Mouse (Mus musculus) olfactory bulb, adult 2 months (tissue): ENCODE measurements around the gene 2310022A10Rik. TPM values are rescaled to one million over a fixed set of nuclear protein-coding genes. Genes with fewer than 3 reads are reported as not detected.

Source experiments
- H3K27ac ChIP-seq: fragments of 200-500 bp; 2 replicates; pipeline ENCODE4 v1.5.1; 2012; ENCODE audit warnings: low read depth, low read length; ENCODE audit not compliant: insufficient read depth
- H3K4me1 ChIP-seq: fragments of 200-500 bp; 2 replicates; pipeline ENCODE4 v1.6.1; 2012; ENCODE audit warnings: low read length; ENCODE audit not compliant: control insufficient read depth, insufficient read depth
- H3K4me3 ChIP-seq: fragments of 200-500 bp; 2 replicates; pipeline ENCODE4 v1.5.1; 2012; ENCODE audit warnings: mild to moderate bottlenecking, low read depth, low read length, moderate library complexity; ENCODE audit not compliant: insufficient read depth
- CTCF ChIP-seq: fragments of 200-500 bp; IDR thresholded peaks from 2 replicates; pipeline ENCODE4 v1.5.1; 2012; ENCODE audit warnings: low read depth, mild to moderate bottlenecking, low read length, moderate library complexity; ENCODE audit not compliant: insufficient read depth
- POLR2A ChIP-seq: fragments of 200-500 bp; IDR thresholded peaks from 2 replicates; pipeline ENCODE4 v1.6.1; 2012; ENCODE audit warnings: mild to moderate bottlenecking, low read depth, low read length, moderate library complexity; ENCODE audit not compliant: insufficient read depth
- WGBS: fragments of 180-500 bp; shearing (Covaris S2); methylation state at CpG from one replicate; pipeline ENCODE4 v1.1.7; 2018; 5-methylcytosine and 5-hydroxymethylcytosine counted together
- polyA plus RNA-seq: library from polyadenylated mRNA; stranded (reverse); fragments of >200 nt; gene quantifications from 2 replicates; pipeline ENCODE4 v1.2.4, GENCODE M21; 2012; ENCODE audit warnings: low replicate concordance; ENCODE audit not compliant: missing spikeins, insufficient read depth, insufficient read length

Gene 2310022A10Rik
- polyA plus RNA-seq, 1 experiment, result not detected

DNA sequence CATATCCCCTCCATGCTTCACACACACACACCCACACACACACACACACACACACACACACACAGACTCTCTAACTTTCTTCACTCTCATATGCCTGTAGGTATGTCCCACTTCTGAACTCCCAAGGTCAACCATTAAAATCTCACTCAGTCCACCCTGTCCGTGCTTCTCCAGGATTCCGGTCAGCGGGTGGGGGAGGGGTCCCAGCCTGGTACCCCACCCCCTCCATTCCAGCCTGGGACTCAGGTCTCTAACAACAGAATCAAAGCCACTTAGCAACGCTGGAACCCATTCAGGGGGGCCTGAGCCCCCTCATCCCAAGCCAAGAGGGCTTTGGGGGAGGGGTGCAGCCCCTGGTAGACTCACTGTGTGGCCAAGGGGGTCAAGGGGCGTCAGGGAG, 30.1 kb upstream of the 2310022A10Rik start, which contains the start of gene Hipk4:
Gene Hipk4 (plus strand): TSS at position 301 of the 400 bp plus-strand sequence.
- 58% methylated on average over 5 of the region's 5 CpGs for WGBS
- TF ChIP-seq CTCF (no peak), POLR2A (no peak)
- Histone ChIP-seq H3K4me1 (peaks cover 6% of the 10 kb centered on the region), H3K4me3 (no peak within 1 kb of the TSS), H3K27ac (no peak within 1 kb of the TSS)

DNA sequence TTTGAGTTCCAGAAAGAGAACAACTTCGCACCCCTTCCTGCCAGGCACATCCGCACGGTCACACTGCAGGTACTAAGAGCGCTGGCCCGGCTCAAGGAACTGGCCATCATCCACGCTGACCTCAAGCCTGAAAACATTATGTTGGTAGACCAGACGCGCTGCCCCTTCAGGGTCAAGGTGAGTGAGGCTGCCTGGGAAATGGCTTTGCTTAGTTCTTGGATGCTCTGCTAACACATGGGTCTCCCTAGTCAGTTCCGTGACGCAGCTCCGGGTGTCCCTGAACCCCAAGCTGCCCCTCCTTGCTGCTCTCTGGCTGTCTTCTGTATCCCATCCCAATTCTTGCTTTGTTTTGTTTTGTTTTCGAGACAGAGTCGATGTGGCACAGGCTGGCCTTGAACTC, 29.2 kb upstream of the 2310022A10Rik start:
- Histone ChIP-seq H3K4me3 (no peak overlapping the region), H3K4me1 (peaks cover 6% of the 10 kb centered on the region), H3K27ac (no peak overlapping the region)
- TF ChIP-seq CTCF (no peak), POLR2A (no peak)
- WGBS, result 96% methylated on average over 13 of the region's 13 CpGs

DNA sequence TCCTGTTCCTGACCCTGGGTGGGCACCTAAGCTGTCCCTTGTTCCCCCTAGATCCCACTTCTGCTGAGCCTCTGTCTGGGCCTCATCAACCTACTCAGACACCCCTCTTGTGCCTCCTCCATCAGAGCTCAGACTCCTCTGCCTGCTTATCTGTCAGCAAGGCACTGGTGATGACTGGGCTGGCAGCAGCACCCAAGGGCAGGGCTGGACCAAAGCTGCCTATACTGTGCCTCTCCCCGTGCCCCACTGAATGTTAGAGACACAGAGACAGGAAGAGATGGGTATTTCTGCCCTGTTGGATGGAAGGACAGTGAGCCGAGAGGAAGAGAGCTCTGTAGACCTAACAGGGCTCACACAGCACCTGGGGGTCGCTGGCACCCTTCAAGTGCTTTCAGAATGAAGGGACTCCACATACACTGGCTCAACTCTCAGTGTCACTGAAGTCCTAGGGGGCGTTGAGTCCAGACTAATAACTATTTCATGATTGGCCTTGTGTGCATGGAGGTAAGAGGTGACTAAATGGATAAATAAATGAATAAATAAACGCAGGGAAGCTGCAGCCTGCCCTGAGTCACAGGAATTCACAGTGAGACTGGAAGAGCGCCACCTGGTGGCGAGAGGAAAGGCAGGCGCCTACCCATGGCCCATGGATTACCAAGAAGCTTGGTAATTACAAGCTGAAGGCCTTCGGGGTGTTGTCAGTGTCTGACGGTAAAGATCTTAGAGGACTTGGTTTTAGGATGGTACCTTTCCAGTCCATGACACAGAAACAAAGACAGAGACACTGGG, 26.8 kb upstream of the 2310022A10Rik start:
- TF ChIP-seq CTCF (peak; percentile 89), POLR2A (no peak)
- WGBS, result 21% methylated on average over 10 of the region's 10 CpGs
- Histone ChIP-seq H3K4me1 (peaks cover 6% of the 10 kb centered on the region), H3K4me3 (no peak overlapping the region), H3K27ac (no peak overlapping the region)

DNA sequence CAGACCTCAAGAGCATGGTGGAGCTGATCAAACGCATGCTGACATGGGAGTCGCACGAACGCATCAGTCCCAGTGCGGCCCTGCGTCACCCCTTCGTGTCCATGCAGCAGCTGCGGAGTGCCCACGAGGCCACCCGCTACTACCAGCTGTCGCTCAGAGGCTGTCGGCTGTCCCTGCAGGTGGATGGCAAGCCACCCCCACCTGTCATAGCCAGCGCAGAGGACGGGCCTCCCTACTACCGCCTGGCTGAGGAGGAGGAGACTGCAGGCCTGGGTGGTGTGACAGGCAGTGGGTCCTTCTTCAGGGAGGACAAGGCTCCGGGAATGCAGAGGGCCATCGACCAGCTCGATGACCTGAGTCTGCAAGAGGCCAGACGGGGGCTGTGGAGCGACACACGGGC, 24.0 kb upstream of the 2310022A10Rik start:
- Histone ChIP-seq H3K27ac (no peak overlapping the region), H3K4me1 (peaks cover 17% of the 10 kb centered on the region), H3K4me3 (no peak overlapping the region)
- TF ChIP-seq CTCF, result no peak
- 86% methylated on average over 21 of the region's 21 CpGs for WGBS

DNA sequence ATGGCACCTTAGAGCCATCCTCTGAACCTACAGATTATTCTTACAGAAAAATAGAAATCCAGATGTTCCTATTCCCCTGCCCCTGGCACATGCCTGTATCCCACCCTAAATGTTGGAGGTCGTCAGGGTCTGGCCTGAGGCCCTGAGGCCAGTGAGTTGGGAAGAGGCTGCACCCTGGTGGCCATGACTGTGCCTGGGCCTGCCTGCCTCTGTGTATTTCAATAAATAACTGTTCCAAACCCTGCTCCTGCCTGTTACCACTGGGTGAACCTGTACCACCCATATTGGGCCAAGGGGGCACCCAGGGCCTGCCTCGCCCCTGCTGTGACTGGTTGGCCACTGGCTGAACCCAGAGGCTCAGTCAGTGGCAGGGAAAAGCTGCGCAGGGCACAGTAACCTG, 22.1 kb upstream of the 2310022A10Rik start:
- H3K4me1 ChIP-seq, result peaks cover 15% of the 10 kb centered on the region
- WGBS, result 83% methylated on average over 3 of the region's 3 CpGs
- TF ChIP-seq CTCF (no peak), POLR2A (no peak)
- no peak overlapping the region for H3K4me3 ChIP-seq
- H3K27ac ChIP-seq, result no peak overlapping the region

DNA sequence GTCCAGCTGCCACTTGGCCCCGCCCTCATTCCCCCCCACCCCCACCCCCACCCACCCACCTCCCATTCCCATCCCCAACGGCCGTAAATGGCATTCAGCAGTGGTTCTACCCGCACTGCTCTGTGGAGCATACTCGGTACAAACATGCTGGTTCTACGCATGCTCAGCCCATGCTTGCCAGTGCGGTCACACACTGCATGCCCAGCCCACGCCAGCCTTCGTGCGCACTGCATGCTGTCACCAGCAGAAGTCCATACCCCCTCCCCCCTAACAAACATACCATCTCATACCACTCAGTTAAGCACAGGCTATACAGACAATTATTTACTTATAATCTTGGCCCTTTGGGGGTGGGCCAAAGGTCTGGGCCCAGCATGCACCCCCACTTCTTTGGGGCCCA, 21.3 kb upstream of the 2310022A10Rik start:
- TF ChIP-seq POLR2A (no peak), CTCF (no peak)
- WGBS, result 69% methylated on average over 10 of the region's 10 CpGs
- H3K27ac ChIP-seq, result no peak overlapping the region

DNA sequence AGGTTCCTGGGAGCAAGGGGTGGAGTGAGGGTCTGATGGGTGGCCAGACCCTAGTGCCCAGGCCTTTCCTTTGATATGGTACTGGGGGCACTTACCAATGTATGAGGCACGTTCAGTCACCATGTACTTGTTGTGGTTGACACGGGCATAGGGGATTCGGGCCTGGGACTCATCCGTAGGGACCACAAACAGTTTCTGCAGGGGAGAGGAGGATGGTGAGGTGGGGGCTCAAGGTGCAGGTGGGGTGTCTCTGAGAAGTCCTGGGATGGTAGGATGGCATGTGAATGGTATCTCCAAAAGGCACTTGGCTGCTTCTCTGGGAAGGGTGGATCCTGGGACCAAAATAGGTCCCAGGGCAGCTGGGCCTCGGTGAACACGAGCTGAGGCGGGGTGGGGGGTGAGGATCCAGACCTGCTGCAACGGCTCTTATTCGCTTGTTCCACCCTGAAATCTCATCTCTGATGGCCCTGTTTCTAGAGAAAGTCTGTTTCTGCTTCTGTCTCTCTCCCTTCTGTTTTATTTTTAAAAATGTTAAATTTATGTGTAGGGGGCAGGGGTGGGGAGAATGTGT, 20.5 kb upstream of the 2310022A10Rik start:
- Histone ChIP-seq H3K4me3 (no peak overlapping the region), H3K4me1 (peaks cover 11% of the 10 kb centered on the region), H3K27ac (no peak overlapping the region)
- 72% methylated on average over 9 of the region's 9 CpGs for WGBS
- TF ChIP-seq CTCF (no peak), POLR2A (no peak)

More for the DNA sequence above, 21.3 kb upstream of the 2310022A10Rik start:
- Histone ChIP-seq H3K4me1 (peaks cover 11% of the 10 kb centered on the region), H3K4me3 (no peak overlapping the region)

DNA sequence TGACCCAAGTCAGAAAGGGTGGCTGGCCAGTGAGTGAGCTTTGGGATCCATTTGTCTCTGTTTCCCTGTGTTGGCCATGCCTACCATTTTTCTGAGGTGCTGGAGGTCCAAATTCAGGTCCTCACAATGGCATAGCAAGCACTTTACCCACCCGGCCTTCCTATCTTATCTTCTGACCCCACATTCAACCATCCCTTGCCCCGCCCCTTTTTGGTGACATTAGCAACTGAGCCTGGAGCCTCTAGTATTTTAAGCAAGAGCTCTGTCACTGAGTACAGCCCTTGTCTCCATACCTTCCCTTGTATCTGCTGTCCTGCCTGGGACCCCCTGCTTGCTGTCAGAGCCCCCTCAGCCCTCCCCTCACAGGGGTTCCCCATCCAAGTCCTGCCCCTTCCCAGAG, 17.6 kb upstream of the 2310022A10Rik start:
- Histone ChIP-seq H3K27ac (no peak overlapping the region), H3K4me1 (peaks cover 14% of the 10 kb centered on the region), H3K4me3 (no peak overlapping the region)
- no peak for TF ChIP-seq POLR2A
- TF ChIP-seq CTCF, result no peak
- WGBS, result 73% methylated on average over 2 of the region's 2 CpGs

DNA sequence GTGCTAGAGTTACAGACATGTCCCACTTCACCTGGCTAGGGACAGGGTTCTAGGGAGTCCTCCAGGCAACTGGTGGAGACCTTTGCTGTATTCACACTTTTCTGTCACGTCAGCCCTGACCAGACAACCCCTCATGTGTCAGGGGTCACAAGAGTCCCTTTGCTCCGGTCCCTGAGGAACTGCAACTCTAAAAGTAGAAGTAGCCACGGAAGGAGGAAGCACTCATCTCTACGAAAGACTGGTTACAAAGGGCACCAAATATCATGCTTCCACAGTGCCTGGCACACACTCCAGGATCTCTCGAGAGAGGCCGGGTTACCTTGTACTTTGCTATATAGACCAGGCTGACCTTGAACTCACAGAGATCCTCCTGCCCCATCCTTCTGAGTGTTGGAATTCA, 16.4 kb upstream of the 2310022A10Rik start:
- no peak overlapping the region for H3K4me3 ChIP-seq
- H3K27ac ChIP-seq, result no peak overlapping the region
- TF ChIP-seq CTCF, result no peak
- TF ChIP-seq POLR2A, result no peak
- peaks cover 26% of the 10 kb centered on the region for H3K4me1 ChIP-seq
- WGBS, result 89% methylated on average over 6 of the region's 6 CpGs
